Mouse (Mus musculus) cortical plate, adult 2 months (tissue): Measurements from ENCODE around the gene Ankrd44. TPM values are rescaled to one million over a fixed set of nuclear protein-coding genes. Genes with fewer than 3 reads are reported as not detected.

ENCODE experiments used
- H3K27ac ChIP-seq: fragments of 200-500 bp; 2 replicates; pipeline ENCODE4 v1.5.1; 2012; ENCODE audit warnings: low read length, control low read depth, inconsistent platforms; ENCODE audit not compliant: insufficient read depth
- H3K4me1 ChIP-seq: fragments of 200-500 bp; 2 replicates; pipeline ENCODE4 v1.6.1; 2011; ENCODE audit warnings: low read length; ENCODE audit not compliant: control insufficient read depth, insufficient read depth
- H3K4me3 ChIP-seq: fragments of 200-500 bp; 2 replicates; pipeline ENCODE4 v1.5.1; 2011; ENCODE audit warnings: mild to moderate bottlenecking, low read length, control low read depth; ENCODE audit not compliant: insufficient read depth
- CTCF ChIP-seq: fragments of 200-500 bp; IDR thresholded peaks from 2 replicates; pipeline ENCODE4 v1.5.1; 2011; ENCODE audit warnings: mild to moderate bottlenecking, control low read depth, low read length; ENCODE audit not compliant: insufficient read depth; ENCODE audit errors: extremely low read depth
- POLR2A ChIP-seq: fragments of 200-500 bp; IDR thresholded peaks from 2 replicates; pipeline ENCODE4 v1.6.1; 2011; ENCODE audit warnings: mild to moderate bottlenecking, low read length, control low read depth; ENCODE audit not compliant: insufficient read depth; ENCODE audit errors: extremely low read depth
- polyA plus RNA-seq: library from polyadenylated mRNA; depleted of rRNA; stranded (reverse); fragments of >200 nt; gene quantifications from 2 replicates; pipeline ENCODE4 v1.2.3, GENCODE M21; 2012

The Ankrd44 gene
- polyA plus RNA-seq, 1 experiment, result 18.3 TPM

DNA sequence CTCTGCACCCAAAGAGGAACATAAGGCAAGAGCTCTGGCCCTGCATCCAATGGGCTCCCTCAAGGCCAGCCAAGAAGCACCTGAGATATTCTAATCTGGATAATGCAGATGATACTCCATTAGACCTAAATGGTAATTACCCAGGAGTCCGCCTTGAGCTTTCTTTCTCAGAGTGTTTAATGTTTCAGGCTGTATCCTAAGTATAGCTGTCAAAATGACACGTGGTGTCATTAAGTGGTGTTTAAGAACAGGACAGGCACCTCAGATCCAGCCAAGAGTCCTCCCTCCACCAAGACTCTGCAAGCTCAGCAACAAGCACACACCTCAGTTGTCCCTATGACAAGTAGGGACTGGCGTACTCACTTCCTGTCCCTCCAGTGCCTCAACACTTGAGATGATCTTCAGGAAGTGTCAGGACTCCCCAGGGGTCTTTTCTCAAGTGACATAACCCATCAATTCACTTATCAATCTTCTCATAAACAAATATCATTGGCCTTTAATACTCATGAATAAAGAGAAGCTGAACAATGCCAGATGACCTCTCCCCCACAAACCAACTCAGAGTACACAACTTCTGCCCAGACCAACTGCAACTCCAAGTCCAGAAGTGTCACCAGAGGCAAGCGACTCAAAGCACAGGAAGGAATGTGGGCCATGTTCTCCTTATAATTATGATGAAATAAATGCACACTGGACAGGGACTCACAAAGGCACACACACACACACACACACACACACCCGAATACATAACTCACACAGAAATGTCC, 15.5 kb downstream of the Ankrd44 start:
- H3K4me1 ChIP-seq, result no peaks in the 10 kb centered on the region
- TF ChIP-seq CTCF (no peak), POLR2A (no peak)
- no peak overlapping the region for H3K4me3 ChIP-seq
- H3K27ac ChIP-seq, result no peak overlapping the region

DNA sequence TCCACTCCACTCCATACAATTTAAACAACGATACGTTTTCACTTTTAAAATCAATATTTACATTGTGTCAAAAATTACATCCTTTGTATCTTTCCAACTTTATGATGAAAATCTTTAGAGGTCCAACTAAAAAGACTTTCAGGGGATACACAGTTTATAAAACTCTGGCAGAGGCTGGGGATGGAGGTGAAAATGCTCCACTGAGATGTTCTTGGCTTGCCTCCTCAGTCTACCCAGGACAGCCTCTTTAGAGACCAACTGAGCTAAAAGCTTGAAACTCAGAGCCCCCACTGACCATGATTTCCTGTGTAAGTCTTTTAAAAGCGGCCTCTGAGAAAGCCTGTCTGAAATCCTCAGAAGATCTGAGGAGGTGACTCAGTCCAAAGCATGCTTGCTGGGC, 17.4 kb downstream of the Ankrd44 start:
- no peak overlapping the region for H3K27ac ChIP-seq
- TF ChIP-seq CTCF, result no peak
- TF ChIP-seq POLR2A, result no peak
- no peak overlapping the region for H3K4me3 ChIP-seq
- H3K4me1 ChIP-seq, result no peaks in the 10 kb centered on the region

DNA sequence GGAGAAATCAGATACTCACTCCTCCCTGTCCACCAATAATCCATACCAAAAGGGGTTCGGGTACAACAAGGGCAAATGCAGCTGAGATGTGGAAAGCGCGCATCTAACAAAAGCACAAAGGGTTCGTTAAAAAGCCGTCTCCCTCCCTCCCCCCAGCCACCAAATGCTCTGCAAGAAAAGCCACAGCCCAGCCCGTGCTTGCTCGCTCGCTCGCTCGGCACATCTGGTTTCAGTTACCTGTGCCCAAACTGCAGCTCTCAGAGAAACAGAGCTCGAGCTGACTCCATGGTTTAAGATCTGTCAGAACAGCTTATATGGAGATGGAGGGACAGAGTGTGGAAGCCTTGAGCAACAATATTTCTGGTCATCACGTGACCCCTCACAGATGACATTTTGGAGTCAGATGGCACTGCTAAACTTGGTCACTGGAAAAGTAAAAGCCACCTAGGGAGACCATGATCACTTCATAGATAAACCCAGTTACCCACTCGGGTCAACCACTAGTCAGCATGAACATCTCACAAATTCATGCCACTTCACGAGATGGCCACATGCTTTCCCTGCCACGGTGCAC, 19.0 kb downstream of the Ankrd44 start:
- no peak overlapping the region for H3K27ac ChIP-seq
- TF ChIP-seq POLR2A (no peak), CTCF (no peak)
- H3K4me3 ChIP-seq, result no peak overlapping the region
- H3K4me1 ChIP-seq, result no peaks in the 10 kb centered on the region

DNA sequence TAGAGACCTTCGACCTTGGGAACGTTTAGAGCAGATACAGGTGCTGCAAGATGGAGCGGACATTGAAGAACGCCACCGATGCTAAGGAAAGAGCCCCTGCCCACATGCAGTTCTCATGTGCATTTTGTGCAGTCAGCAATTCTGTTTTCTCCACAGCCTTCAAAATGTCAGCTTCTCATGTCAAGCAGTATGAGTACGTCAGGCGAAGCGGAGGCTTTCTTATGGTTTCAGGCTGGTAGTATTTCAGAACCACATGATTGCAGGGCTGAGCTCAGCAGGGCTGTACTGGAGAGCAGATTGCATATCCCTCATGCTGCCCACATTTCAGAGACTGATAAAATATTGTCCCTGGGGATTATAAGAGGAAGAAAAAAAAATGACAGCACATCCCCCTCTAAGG, 19.9 kb downstream of the Ankrd44 start:
- Histone ChIP-seq H3K4me3 (no peak overlapping the region), H3K4me1 (no peaks in the 10 kb centered on the region), H3K27ac (no peak overlapping the region)
- TF ChIP-seq POLR2A (no peak), CTCF (no peak)

DNA sequence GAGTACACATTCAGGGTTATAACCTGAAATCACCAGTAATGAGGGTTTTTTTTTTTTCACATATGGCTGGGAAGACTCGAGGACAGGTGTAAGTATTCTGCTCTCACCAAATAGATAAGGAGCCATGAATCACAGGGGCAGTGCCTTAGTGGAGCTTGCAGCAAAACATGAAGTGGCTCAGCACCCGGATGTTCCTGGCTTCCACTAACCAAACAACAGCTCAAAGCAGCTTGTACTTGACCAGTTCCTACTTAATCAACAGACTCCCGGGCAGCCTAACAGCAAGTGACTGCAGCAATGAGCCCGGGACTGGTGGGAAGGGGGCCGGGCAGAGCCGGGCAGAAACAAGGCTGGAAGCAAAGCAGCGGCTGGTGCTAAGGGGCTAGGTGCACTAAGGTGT, 20.6 kb downstream of the Ankrd44 start:
- no peak for TF ChIP-seq POLR2A
- TF ChIP-seq CTCF, result no peak
- no peak overlapping the region for H3K27ac ChIP-seq
- H3K4me3 ChIP-seq, result no peak overlapping the region
- no peaks in the 10 kb centered on the region for H3K4me1 ChIP-seq

DNA sequence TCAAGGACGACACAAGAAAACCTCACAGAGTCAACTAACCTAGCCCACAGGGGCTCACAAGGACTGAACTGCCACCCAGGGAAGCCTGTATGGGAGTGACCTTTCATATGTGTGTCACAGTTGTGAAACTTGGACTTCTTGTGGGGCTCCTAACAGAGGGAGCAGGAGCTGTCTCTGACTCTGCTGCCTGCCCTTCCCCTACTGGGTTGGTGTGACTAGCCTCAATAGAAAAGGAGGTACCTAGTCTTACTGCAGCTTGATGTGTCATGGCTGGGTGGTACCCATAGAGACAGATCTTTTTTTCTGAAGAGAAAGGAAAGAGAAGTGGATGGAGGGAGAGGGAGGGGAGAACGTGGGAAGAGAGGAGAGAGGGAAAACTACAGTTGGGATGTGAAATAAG, 22.0 kb downstream of the Ankrd44 start:
- no peak overlapping the region for H3K4me3 ChIP-seq
- no peak for TF ChIP-seq POLR2A
- no peak for TF ChIP-seq CTCF
- no peak overlapping the region for H3K27ac ChIP-seq
- H3K4me1 ChIP-seq, result peaks cover under 1% of the 10 kb centered on the region; the same call in 1 of the 2 replicates

DNA sequence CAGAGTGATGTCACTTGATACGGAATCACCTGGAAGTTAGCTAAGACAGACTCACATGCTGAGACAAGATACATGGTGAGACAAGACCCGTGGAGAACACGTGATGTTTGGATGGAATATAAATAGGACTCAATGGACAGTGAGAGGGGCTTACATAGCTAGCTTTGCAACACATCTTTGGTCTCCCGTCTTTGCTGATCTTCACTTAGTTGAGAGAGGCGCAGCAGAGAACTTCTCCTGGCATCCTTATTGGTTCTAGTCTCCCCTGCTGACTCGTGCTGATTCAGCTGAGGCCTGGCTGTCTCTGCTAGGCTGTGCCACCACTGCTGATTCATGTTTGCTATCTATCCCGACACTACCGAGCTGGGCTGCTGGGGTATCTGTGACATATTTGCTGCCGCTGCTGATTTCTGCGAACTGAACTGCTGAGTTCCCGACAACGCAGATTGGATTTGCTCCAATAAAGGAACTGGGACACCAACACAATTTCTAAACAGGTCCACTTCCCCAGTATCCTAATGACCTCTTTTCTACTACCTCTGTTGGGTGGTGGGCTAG, 23.4 kb downstream of the Ankrd44 start:
- Histone ChIP-seq H3K27ac (no peak overlapping the region), H3K4me3 (no peak overlapping the region), H3K4me1 (peaks cover 5% of the 10 kb centered on the region; the same call in 1 of the 2 replicates)
- no peak for TF ChIP-seq CTCF
- TF ChIP-seq POLR2A, result no peak

DNA sequence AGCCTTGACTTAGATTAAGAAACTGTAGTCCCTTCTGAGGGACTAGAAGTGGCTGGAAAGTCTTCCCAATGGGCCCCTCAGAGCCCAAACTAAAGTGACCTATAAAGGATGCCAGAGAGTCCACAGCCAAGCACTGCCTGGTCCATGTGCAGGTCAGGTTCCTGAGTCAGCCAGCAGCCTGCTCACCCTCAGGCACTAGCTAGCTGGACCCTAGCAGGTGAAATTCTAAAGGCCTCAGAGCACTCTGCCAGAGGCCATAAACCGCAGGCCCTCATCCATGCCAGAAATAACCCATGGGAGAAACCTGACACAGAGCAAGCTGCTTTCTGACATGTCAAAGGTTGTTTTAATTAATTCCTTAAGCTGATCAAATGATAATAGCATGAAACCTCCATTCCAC, 25.1 kb downstream of the Ankrd44 start:
- no peak for TF ChIP-seq POLR2A
- TF ChIP-seq CTCF, result no peak
- no peak overlapping the region for H3K4me3 ChIP-seq
- H3K27ac ChIP-seq, result no peak overlapping the region
- peaks cover 7% of the 10 kb centered on the region for H3K4me1 ChIP-seq

DNA sequence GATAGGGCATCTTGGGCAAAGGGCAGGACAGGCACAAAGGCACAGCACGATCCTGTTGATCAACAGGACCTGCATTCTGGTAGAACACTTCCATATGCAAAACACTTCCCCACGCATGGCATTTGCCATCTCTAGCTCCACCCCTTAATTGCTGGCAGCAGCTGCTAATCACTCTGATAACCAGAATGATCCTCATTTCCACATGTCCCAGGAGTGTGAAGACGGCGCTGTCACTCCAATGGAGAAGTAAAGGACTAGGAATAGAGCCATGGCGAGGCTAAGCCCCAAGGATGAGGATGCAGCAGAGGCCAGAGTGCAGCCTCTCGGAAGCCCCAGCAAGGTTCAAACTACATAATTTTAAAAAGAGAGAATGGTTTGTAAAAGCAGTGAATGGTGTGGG, 26.9 kb downstream of the Ankrd44 start:
- TF ChIP-seq POLR2A (no peak), CTCF (no peak)
- no peak overlapping the region for H3K4me3 ChIP-seq
- H3K27ac ChIP-seq, result no peak overlapping the region
- H3K4me1 ChIP-seq, result peaks cover 7% of the 10 kb centered on the region

DNA sequence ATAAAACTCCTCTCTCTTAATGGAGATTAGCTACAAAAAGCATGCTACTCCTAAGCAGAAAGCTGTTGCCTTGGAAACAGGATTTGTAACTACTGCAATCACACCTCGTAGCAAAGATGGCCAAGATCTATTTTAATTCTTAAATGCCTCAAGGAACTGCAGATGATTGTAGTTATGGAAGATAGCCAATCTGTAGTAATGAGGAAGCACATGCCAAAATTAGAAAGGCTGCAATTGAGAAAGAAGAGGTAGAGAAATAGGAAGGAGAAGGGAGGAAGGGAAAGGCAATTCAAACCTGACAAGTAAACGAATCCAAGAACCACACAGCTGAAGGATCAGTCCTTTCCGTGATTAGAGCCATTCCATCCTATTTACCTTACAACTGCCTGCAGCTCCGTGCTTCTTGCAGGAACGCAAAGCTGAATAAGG, 27.5 kb downstream of the Ankrd44 start:
- H3K4me3 ChIP-seq, result no peak overlapping the region
- no peak overlapping the region for H3K27ac ChIP-seq
- TF ChIP-seq CTCF (no peak), POLR2A (no peak)

More for the DNA sequence above, 27.5 kb downstream of the Ankrd44 start:
- peaks cover 7% of the 10 kb centered on the region for H3K4me1 ChIP-seq
